Mouse (Mus musculus) lung, postnatal 25 days (tissue): ENCODE measurements at regions not wholly inside any gene's neighbourhood (a gene's known extent, or its start where the extent isn't known, plus 50 kb on each side); places are given as distances from the start of the nearest gene placed in this dataset.

Experiments
- DNase-seq: peaks from one replicate; pipeline ENCODE4 v3.0.0; 2022; ENCODE audit warnings: low spot score

GRCm38 (mm10) chr4:152729421-152729820, 251.8 kb upstream of the Kcnab2 start:
- DNase-seq = no peak

GRCm38 (mm10) chr4:152725881-152726280, 248.2 kb upstream of the Kcnab2 start:
- no peak for DNase-seq

- DNase-seq = no peak
Measured at GRCm38 (mm10) chr4:152725423-152725822, 247.8 kb upstream of the Kcnab2 start.

GRCm38 (mm10) chr4:152724741-152725140, 247.1 kb upstream of the Kcnab2 start:
- DNase-seq = no peak

GRCm38 (mm10) chr4:152724026-152724425, 246.4 kb upstream of the Kcnab2 start:
- DNase-seq = no peak

- DNase-seq = no peak
Measured at GRCm38 (mm10) chr4:152720528-152720927, 242.9 kb upstream of the Kcnab2 start.

GRCm38 (mm10) chr4:152719416-152720127, 241.9 kb upstream of the Kcnab2 start:
- no peak for DNase-seq

GRCm38 (mm10) chr4:152710339-152710738, 232.7 kb upstream of the Kcnab2 start:
- no peak for DNase-seq

GRCm38 (mm10) chr4:152700217-152700616, 222.5 kb upstream of the Kcnab2 start:
- DNase-seq = no peak

- DNase-seq = no peak
Measured at GRCm38 (mm10) chr4:152697247-152697960, 219.7 kb upstream of the Kcnab2 start.

GRCm38 (mm10) chr4:152691735-152692134, 214.1 kb upstream of the Kcnab2 start:
- DNase-seq = no peak

- DNase-seq = no peak
Measured at GRCm38 (mm10) chr4:152691302-152691701, 213.6 kb upstream of the Kcnab2 start.

- DNase-seq = no peak
Measured at GRCm38 (mm10) chr4:152690766-152691165, 213.1 kb upstream of the Kcnab2 start.

- no peak for DNase-seq
Measured at GRCm38 (mm10) chr4:152689831-152690230, 212.2 kb upstream of the Kcnab2 start.

GRCm38 (mm10) chr4:152686509-152687081, 208.9 kb upstream of the Kcnab2 start:
- no peak for DNase-seq

GRCm38 (mm10) chr4:152674140-152674539, 196.5 kb upstream of the Kcnab2 start:
- no peak for DNase-seq

- no peak for DNase-seq
Measured at GRCm38 (mm10) chr4:152663482-152663881, 185.8 kb upstream of the Kcnab2 start.

GRCm38 (mm10) chr4:152663069-152663468, 185.4 kb upstream of the Kcnab2 start:
- DNase-seq = no peak

GRCm38 (mm10) chr4:152662439-152662838, 184.8 kb upstream of the Kcnab2 start:
- no peak for DNase-seq

- no peak for DNase-seq
Measured at GRCm38 (mm10) chr4:152650198-152650597, 172.5 kb upstream of the Kcnab2 start.

GRCm38 (mm10) chr4:152647620-152648019, 169.9 kb upstream of the Kcnab2 start:
- no peak for DNase-seq

- no peak for DNase-seq
Measured at GRCm38 (mm10) chr4:152647084-152647483, 169.4 kb upstream of the Kcnab2 start.

GRCm38 (mm10) chr4:152637088-152637487, 159.4 kb upstream of the Kcnab2 start:
- DNase-seq = no peak
